Mouse (Mus musculus): Measurements from ENCODE around the gene Tox2. TPM values are rescaled to one million over a fixed set of nuclear protein-coding genes. Genes with fewer than 3 reads are reported as not detected.

Tox2 gene
- polyA plus RNA-seq, 1 experiment = 12.1 TPM

GRCm38 (mm10) chr2:163174066-163174465, 28.9 kb upstream of the Tox2 start:
- no peak overlapping the region for H3K4me3 ChIP-seq (ENCODE audit: extremely low read depth, insufficient read depth, insufficient read length)
- no peak for DNase-seq (ENCODE audit: low read depth in 1 of 2, low spot score in 2 of 2)
- TF ChIP-seq CTCF (IDR thresholded peaks at IDR 0.05; ENCODE audit: extremely low read depth, insufficient read depth, insufficient read length, insufficient replicate concordance) = no peak
- no peak for TF ChIP-seq POLR2A (IDR thresholded peaks at IDR 0.05; ENCODE audit: low read depth, low read length)
- no peaks in the 10 kb centered on the region for H3K4me1 ChIP-seq (ENCODE audit: control insufficient read depth, insufficient read depth, insufficient read length)
- WGBS = 73% methylated on average over 7 of the region's 7 CpGs
- H3K27ac ChIP-seq (ENCODE audit: insufficient read depth, low read length) = no peak overlapping the region
- H3K27me3 ChIP-seq (ENCODE audit: control insufficient read depth, insufficient read depth, low read length) = no peaks in the 10 kb centered on the region
- no peaks in the 10 kb centered on the region for H3K36me3 ChIP-seq (ENCODE audit: control insufficient read depth, insufficient read depth, low read length)

DNA sequence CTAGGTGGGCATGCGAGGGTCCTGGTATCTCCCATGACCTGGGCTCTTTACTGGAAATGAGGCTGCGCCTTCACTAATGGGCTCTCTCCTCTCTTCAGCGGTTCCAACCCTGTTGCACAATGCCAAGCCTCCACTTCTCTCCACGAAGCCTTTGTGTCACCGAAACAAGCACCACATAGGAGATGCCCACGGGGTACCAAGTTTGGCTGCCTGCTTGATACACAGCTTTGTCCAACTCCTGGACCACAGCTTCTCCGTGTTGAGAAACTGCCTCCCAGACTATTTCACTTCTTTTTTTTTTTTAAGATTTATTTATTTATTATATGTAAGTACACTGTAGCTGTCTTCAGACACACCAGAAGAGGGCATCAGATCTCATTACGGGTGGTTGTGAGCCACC, 27.1 kb upstream of the Tox2 start:
- Histone ChIP-seq H3K36me3 (ENCODE audit: control insufficient read depth, insufficient read depth, low read length) (no peaks in the 10 kb centered on the region), H3K4me1 (ENCODE audit: control insufficient read depth, insufficient read depth, insufficient read length) (no peaks in the 10 kb centered on the region), H3K27me3 (ENCODE audit: control insufficient read depth, insufficient read depth, low read length) (no peaks in the 10 kb centered on the region), H3K4me3 (ENCODE audit: extremely low read depth, insufficient read depth, insufficient read length) (no peak overlapping the region), H3K27ac (ENCODE audit: insufficient read depth, low read length) (no peak overlapping the region)
- TF ChIP-seq POLR2A (IDR thresholded peaks at IDR 0.05; ENCODE audit: low read depth, low read length) = no peak
- TF ChIP-seq CTCF (IDR thresholded peaks at IDR 0.05; ENCODE audit: extremely low read depth, insufficient read depth, insufficient read length, insufficient replicate concordance) = no peak
- DNase-seq (ENCODE audit: low read depth in 1 of 2, low spot score in 2 of 2) = no peak
- WGBS = 88% methylated on average over 8 of the region's 8 CpGs

- DNase-seq (ENCODE audit: low read depth in 1 of 2, low spot score in 2 of 2) = no peak
- Histone ChIP-seq H3K36me3 (ENCODE audit: control insufficient read depth, insufficient read depth, low read length) (no peaks in the 10 kb centered on the region), H3K27me3 (ENCODE audit: control insufficient read depth, insufficient read depth, low read length) (no peaks in the 10 kb centered on the region), H3K27ac (ENCODE audit: insufficient read depth, low read length) (no peak overlapping the region), H3K4me3 (ENCODE audit: extremely low read depth, insufficient read depth, insufficient read length) (no peak overlapping the region), H3K4me1 (ENCODE audit: control insufficient read depth, insufficient read depth, insufficient read length) (no peaks in the 10 kb centered on the region)
- 51% methylated on average over 7 of the region's 7 CpGs for WGBS
- TF ChIP-seq POLR2A (IDR thresholded peaks at IDR 0.05; ENCODE audit: low read depth, low read length) (no peak), CTCF (IDR thresholded peaks at IDR 0.05; ENCODE audit: extremely low read depth, insufficient read depth, insufficient read length, insufficient replicate concordance) (no peak)
Observed at GRCm38 (mm10) chr2:163176502-163176901, 26.4 kb upstream of the Tox2 start.

- H3K36me3 ChIP-seq (ENCODE audit: control insufficient read depth, insufficient read depth, low read length) = no peaks in the 10 kb centered on the region
- DNase-seq (ENCODE audit: low read depth in 1 of 2, low spot score in 2 of 2) = no peak
- no peaks in the 10 kb centered on the region for H3K27me3 ChIP-seq (ENCODE audit: control insufficient read depth, insufficient read depth, low read length)
- no peak overlapping the region for H3K4me3 ChIP-seq (ENCODE audit: extremely low read depth, insufficient read depth, insufficient read length)
- 76% methylated on average over 11 of the region's 11 CpGs for WGBS
- TF ChIP-seq CTCF (IDR thresholded peaks at IDR 0.05; ENCODE audit: extremely low read depth, insufficient read depth, insufficient read length, insufficient replicate concordance) (no peak), POLR2A (IDR thresholded peaks at IDR 0.05; ENCODE audit: low read depth, low read length) (no peak)
- H3K27ac ChIP-seq (ENCODE audit: insufficient read depth, low read length) = no peak overlapping the region
- H3K4me1 ChIP-seq (ENCODE audit: control insufficient read depth, insufficient read depth, insufficient read length) = no peaks in the 10 kb centered on the region
Observed at GRCm38 (mm10) chr2:163187552-163187951, 15.4 kb upstream of the Tox2 start.

DNA sequence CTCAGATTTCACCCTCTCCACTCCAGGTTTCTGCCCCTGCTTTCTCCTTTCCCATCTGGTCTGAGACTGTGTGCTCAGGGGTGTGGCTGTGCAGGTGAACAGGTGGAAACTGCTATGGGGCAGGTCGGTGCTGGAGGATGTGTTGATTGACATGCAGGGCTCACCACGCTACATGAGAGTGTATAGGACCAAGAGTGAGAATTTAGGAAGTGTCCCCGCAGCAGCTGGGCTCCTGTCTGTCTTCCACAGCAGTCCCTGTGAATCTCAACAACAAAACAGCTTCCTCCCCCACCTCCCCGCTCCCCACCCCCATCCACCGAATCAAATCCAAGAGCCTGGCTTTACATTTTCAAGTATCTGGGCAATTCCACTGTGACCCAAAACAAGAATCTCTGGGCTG, 13.3 kb upstream of the Tox2 start:
- Histone ChIP-seq H3K4me1 (ENCODE audit: control insufficient read depth, insufficient read depth, insufficient read length) (no peaks in the 10 kb centered on the region), H3K27me3 (ENCODE audit: control insufficient read depth, insufficient read depth, low read length) (no peaks in the 10 kb centered on the region), H3K27ac (ENCODE audit: insufficient read depth, low read length) (no peak overlapping the region), H3K36me3 (ENCODE audit: control insufficient read depth, insufficient read depth, low read length) (no peaks in the 10 kb centered on the region), H3K4me3 (ENCODE audit: extremely low read depth, insufficient read depth, insufficient read length) (no peak overlapping the region)
- no peak for TF ChIP-seq CTCF (IDR thresholded peaks at IDR 0.05; ENCODE audit: extremely low read depth, insufficient read depth, insufficient read length, insufficient replicate concordance)
- no peak for TF ChIP-seq POLR2A (IDR thresholded peaks at IDR 0.05; ENCODE audit: low read depth, low read length)
- 45% methylated on average over 5 of the region's 5 CpGs for WGBS
- no peak for DNase-seq (ENCODE audit: low read depth in 1 of 2, low spot score in 2 of 2)

DNA sequence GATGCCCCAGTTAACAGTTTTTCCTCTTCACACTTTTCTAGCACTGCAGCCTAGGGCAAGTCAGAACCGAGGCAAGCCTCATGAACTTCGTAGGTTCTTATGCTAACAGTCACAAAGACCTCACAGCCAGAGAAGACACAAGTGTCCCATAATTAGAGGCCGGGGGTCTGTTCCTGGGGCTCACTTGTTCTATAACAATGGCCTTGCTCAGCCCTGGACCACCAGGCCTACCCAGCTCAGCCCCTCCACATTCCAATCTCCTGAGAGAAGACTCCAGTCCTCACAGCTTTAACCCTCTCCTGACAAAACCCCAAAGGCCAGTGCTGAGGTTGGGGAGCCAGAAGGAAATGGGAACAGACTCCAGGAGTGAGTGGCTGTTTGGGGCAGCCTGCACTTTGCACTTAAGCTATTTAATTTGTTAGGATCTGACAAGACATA, 12.9 kb upstream of the Tox2 start:
- 64% methylated on average over 3 of the region's 3 CpGs for WGBS
- no peak overlapping the region for H3K27ac ChIP-seq (ENCODE audit: insufficient read depth, low read length)
- H3K4me3 ChIP-seq (ENCODE audit: extremely low read depth, insufficient read depth, insufficient read length) = no peak overlapping the region
- no peaks in the 10 kb centered on the region for H3K4me1 ChIP-seq (ENCODE audit: control insufficient read depth, insufficient read depth, insufficient read length)
- H3K36me3 ChIP-seq (ENCODE audit: control insufficient read depth, insufficient read depth, low read length) = no peaks in the 10 kb centered on the region
- TF ChIP-seq CTCF (IDR thresholded peaks at IDR 0.05; ENCODE audit: extremely low read depth, insufficient read depth, insufficient read length, insufficient replicate concordance) (no peak), POLR2A (IDR thresholded peaks at IDR 0.05; ENCODE audit: low read depth, low read length) (no peak)
- no peaks in the 10 kb centered on the region for H3K27me3 ChIP-seq (ENCODE audit: control insufficient read depth, insufficient read depth, low read length)
- DNase-seq (ENCODE audit: low read depth in 1 of 2, low spot score in 2 of 2) = no peak

- Histone ChIP-seq H3K27ac (ENCODE audit: insufficient read depth, low read length) (no peak overlapping the region), H3K36me3 (ENCODE audit: control insufficient read depth, insufficient read depth, low read length) (no peaks in the 10 kb centered on the region), H3K4me1 (ENCODE audit: control insufficient read depth, insufficient read depth, insufficient read length) (no peaks in the 10 kb centered on the region), H3K4me3 (ENCODE audit: extremely low read depth, insufficient read depth, insufficient read length) (no peak overlapping the region), H3K27me3 (ENCODE audit: control insufficient read depth, insufficient read depth, low read length) (no peaks in the 10 kb centered on the region)
- WGBS = 83% methylated on average over 6 of the region's 6 CpGs
- DNase-seq (ENCODE audit: low read depth in 1 of 2, low spot score in 2 of 2) = no peak
- no peak for TF ChIP-seq POLR2A (IDR thresholded peaks at IDR 0.05; ENCODE audit: low read depth, low read length)
- TF ChIP-seq CTCF (IDR thresholded peaks at IDR 0.05; ENCODE audit: extremely low read depth, insufficient read depth, insufficient read length, insufficient replicate concordance) = no peak
Observed at GRCm38 (mm10) chr2:163192485-163192884, 10.4 kb upstream of the Tox2 start.
